Mouse (Mus musculus): ENCODE results near the gene Ahcyl2. TPM values are rescaled to one million over a fixed set of nuclear protein-coding genes. Genes with fewer than 3 reads are reported as not detected.
"Not testable (repeated sequence)": the region's sequence is repeated elsewhere in the genome, so short reads cannot be mapped to it uniquely, and the experiment has no call there.

The Ahcyl2 gene
- polyA plus RNA-seq, 1 experiment from 2014 or later: 74.7 TPM

DNA sequence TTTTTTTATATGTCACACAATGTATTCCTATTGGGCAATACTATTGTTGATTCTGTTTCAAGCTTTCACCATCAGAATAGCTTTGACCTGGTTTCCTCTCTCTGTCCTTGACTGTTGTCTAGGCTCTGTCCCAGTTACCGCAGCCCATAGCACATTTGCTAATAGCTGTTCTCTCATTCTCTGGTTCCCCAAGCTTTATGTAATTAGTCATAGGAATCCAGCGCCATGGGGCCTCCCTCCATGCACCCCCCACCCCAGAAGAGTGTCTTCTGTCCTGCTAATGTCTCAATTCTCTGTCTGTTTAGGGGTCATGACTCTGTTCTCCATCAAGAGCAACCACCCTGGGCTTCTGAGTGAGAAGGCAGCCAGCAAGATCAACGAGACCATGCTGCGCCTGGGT lies 11.3 kb upstream of the Ahcyl2 start:
- TF ChIP-seq CTCF (IDR thresholded peaks at IDR 0.05; ENCODE audit: low read depth): no peak
- WGBS: 86% methylated on average over 4 of the region's 4 CpGs
- no peak for ATAC-seq

DNA sequence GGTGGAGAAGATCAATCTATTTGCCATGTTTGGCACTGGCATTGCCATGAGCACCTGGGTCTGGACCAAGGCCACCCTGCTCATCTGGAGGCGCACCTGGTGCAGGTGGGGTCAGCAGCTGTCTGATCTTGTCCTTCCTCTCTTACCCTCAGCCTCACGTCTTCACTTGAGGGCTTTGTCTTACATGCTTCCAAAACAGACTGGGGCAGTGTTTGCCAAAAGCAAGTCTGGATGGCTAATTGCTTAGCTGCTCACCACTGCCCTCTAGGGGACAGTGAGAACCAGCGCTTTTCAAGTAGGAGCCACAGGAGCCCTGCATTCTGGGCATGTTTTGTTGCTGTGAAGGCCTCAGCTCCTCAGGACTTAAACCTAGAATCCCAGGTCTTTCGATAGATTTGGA lies 9.4 kb upstream of the Ahcyl2 start:
- peaks cover 38% of the 10 kb centered on the region for H3K36me3 ChIP-seq (ENCODE audit: control insufficient read depth, insufficient read depth)
- no peaks in the 10 kb centered on the region for H3K4me1 ChIP-seq (replicated peaks; ENCODE audit: control insufficient read depth, insufficient read depth, low read length)
- H3K9me3 ChIP-seq (ENCODE audit: control insufficient read depth): no peaks in the 10 kb centered on the region
- H3K27ac ChIP-seq (ENCODE audit: low read depth, low read length): no peak overlapping the region
- no peak for ATAC-seq
- WGBS: 37% methylated on average over 4 of the region's 4 CpGs
- no peak overlapping the region for H3K4me3 ChIP-seq (ENCODE audit: low read depth, low read length)
- peak; percentile 96 for TF ChIP-seq CTCF (IDR thresholded peaks at IDR 0.05; ENCODE audit: low read depth)
- no peak overlapping the region for H3K4me2 ChIP-seq (replicated peaks; ENCODE audit: low read depth)
- no peaks in the 10 kb centered on the region for H3K27me3 ChIP-seq (replicated peaks; ENCODE audit: control insufficient read depth, insufficient read depth, low read length)
- no peak overlapping the region for H3K9ac ChIP-seq (ENCODE audit: low read depth, low read length)

More for the DNA sequence above, 11.3 kb upstream of the Ahcyl2 start:
- Histone ChIP-seq H3K4me3 (ENCODE audit: low read depth, low read length) (no peak overlapping the region), H3K27me3 (replicated peaks; ENCODE audit: control insufficient read depth, insufficient read depth, low read length) (no peaks in the 10 kb centered on the region), H3K4me1 (replicated peaks; ENCODE audit: control insufficient read depth, insufficient read depth, low read length) (no peaks in the 10 kb centered on the region), H3K36me3 (ENCODE audit: control insufficient read depth, insufficient read depth) (peaks cover 40% of the 10 kb centered on the region), H3K27ac (ENCODE audit: low read depth, low read length) (no peak overlapping the region), H3K4me2 (replicated peaks; ENCODE audit: low read depth) (no peak overlapping the region), H3K9ac (ENCODE audit: low read depth, low read length) (no peak overlapping the region), H3K9me3 (ENCODE audit: control insufficient read depth) (no peaks in the 10 kb centered on the region)

DNA sequence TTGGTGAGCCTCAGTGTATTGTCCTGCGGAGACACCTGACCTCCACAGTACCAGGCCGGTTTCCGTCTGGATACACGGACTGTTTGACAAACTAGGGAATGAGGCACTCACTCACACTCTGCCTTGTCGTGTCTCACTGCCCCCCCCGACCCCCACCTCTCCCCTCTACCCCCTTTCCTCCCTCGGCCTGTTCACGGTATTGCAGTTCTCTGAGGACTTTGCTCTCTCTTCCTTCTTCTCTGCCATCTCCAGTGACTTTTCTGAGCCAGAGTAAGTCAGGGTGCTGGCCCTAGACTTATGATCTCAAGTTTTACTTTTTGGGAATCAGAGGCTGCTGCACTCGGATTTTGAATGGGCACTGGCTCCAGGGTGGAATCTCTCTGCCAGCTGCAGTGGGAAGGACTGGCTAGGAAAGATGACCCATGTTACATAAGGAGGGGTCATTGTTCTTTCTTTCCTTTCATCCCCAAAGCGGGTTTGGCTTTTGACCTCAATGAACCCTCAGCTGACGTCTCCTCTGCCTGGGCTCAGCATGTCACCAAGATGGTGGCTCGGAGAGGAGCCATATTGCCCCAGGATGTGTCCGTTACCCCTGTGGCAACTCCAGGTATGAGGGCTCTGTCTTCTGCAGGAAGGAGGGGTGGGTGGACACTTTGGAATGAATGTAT lies 8.7 kb upstream of the Ahcyl2 start:
- 87% methylated on average over 13 of the region's 13 CpGs for WGBS
- H3K4me2 ChIP-seq (replicated peaks; ENCODE audit: low read depth): no peak overlapping the region
- no peak for ATAC-seq
- no peak overlapping the region for H3K9ac ChIP-seq (ENCODE audit: low read depth, low read length)
- no peaks in the 10 kb centered on the region for H3K4me1 ChIP-seq (replicated peaks; ENCODE audit: control insufficient read depth, insufficient read depth, low read length)
- TF ChIP-seq CTCF (IDR thresholded peaks at IDR 0.05; ENCODE audit: low read depth): no peak
- no peak overlapping the region for H3K27ac ChIP-seq (ENCODE audit: low read depth, low read length)
- no peaks in the 10 kb centered on the region for H3K27me3 ChIP-seq (replicated peaks; ENCODE audit: control insufficient read depth, insufficient read depth, low read length)
- no peaks in the 10 kb centered on the region for H3K9me3 ChIP-seq (ENCODE audit: control insufficient read depth)
- H3K4me3 ChIP-seq (ENCODE audit: low read depth, low read length): no peak overlapping the region
- peaks cover 34% of the 10 kb centered on the region for H3K36me3 ChIP-seq (ENCODE audit: control insufficient read depth, insufficient read depth)

DNA sequence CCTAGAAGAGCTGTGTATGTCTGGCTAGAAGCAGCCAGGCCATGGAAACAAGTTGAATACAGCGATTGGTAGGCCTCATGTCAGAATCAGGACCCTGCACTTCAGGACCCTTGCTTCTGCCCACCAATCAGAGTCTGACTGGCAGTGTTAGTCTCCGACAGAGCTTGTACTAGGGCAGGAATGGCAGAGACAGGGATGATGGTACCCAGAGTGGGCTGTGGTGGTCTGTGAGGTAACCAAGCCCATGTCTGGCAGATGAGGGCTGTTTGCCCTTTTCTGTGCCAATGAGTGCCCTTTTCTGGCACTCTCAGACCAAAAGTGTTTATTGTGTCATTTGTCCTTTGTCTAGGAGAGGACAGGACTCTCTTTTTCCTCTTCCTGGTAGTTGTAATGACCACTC lies 7.4 kb upstream of the Ahcyl2 start:
- ATAC-seq; H3K4me3 ChIP-seq (ENCODE audit: low read depth, low read length); H3K9me3 ChIP-seq (ENCODE audit: control insufficient read depth); H3K27ac ChIP-seq (ENCODE audit: low read depth, low read length); H3K4me2 ChIP-seq (replicated peaks; ENCODE audit: low read depth); H3K4me1 ChIP-seq (replicated peaks; ENCODE audit: control insufficient read depth, insufficient read depth, low read length); H3K9ac ChIP-seq (ENCODE audit: low read depth, low read length); H3K27me3 ChIP-seq (replicated peaks; ENCODE audit: control insufficient read depth, insufficient read depth, low read length): not testable (repeated sequence)
- peaks cover 26% of the 10 kb centered on the region for H3K36me3 ChIP-seq (ENCODE audit: control insufficient read depth, insufficient read depth)
- 93% methylated on average over 2 of the region's 2 CpGs for WGBS

DNA sequence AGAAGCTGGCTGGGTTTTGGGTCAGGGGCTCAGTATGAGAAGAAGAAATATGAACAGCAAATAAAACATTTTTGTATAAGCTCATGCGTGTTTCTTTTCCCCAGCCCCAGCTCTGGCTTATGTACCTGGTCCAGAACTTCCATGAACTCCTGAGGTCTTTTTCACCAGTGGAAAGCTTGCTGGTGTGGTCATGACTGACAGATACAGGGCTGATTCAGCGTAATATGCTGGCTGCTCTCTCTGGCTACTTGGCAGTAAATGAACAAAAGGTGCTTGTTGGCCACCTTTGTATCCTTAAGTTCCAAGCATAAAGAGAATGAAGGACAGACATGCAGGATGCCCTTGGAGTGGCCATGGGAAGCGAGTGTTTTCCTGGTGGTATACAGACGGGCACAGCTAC lies 6.5 kb upstream of the Ahcyl2 start:
- Histone ChIP-seq H3K27ac (ENCODE audit: low read depth, low read length) (no peak overlapping the region), H3K4me2 (replicated peaks; ENCODE audit: low read depth) (no peak overlapping the region), H3K27me3 (replicated peaks; ENCODE audit: control insufficient read depth, insufficient read depth, low read length) (no peaks in the 10 kb centered on the region), H3K36me3 (ENCODE audit: control insufficient read depth, insufficient read depth) (peaks cover 22% of the 10 kb centered on the region), H3K4me3 (ENCODE audit: low read depth, low read length) (no peak overlapping the region), H3K4me1 (replicated peaks; ENCODE audit: control insufficient read depth, insufficient read depth, low read length) (no peaks in the 10 kb centered on the region), H3K9me3 (ENCODE audit: control insufficient read depth) (no peaks in the 10 kb centered on the region), H3K9ac (ENCODE audit: low read depth, low read length) (no peak overlapping the region)
- 93% methylated on average over 4 of the region's 4 CpGs for WGBS
- ATAC-seq: no peak
- TF ChIP-seq CTCF (IDR thresholded peaks at IDR 0.05; ENCODE audit: low read depth): no peak

DNA sequence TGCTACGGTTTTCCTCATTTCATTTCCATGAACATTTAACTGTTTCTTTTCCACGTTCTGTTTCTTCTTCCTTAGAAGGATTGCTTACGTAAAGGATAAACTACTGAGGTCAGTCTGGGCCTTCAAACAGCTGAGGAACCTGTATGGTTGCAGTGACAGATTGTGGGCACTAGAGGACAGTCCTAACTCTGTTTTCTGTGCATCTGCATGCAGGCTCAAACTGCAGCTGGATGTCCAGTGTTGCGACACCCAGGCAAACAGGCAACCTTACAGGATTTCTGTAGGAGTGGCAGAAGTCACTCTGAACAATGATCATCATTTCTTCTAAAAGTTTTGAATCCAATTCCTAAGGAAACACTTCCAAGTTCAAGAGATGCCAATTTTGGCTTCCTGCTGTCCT lies 5.3 kb upstream of the Ahcyl2 start:
- no peaks in the 10 kb centered on the region for H3K4me1 ChIP-seq (replicated peaks; ENCODE audit: control insufficient read depth, insufficient read depth, low read length)
- H3K27me3 ChIP-seq (replicated peaks; ENCODE audit: control insufficient read depth, insufficient read depth, low read length): no peaks in the 10 kb centered on the region
- no peak overlapping the region for H3K27ac ChIP-seq (ENCODE audit: low read depth, low read length)
- H3K4me3 ChIP-seq (ENCODE audit: low read depth, low read length): no peak overlapping the region
- no peak overlapping the region for H3K4me2 ChIP-seq (replicated peaks; ENCODE audit: low read depth)
- H3K9me3 ChIP-seq (ENCODE audit: control insufficient read depth): no peaks in the 10 kb centered on the region
- TF ChIP-seq CTCF (IDR thresholded peaks at IDR 0.05; ENCODE audit: low read depth): peak; percentile 86
- peak; percentile 51; the same call in 1 of the 2 replicates for ATAC-seq
- H3K9ac ChIP-seq (ENCODE audit: low read depth, low read length): no peak overlapping the region
- WGBS: 61% methylated on average over 4 of the region's 4 CpGs
- H3K36me3 ChIP-seq (ENCODE audit: control insufficient read depth, insufficient read depth): peaks cover 11% of the 10 kb centered on the region; the same call in 1 of the 2 replicates
